Mouse (Mus musculus): ENCODE results near the gene Rnd2.
"Not testable (repeated sequence)": the region's sequence is repeated elsewhere in the genome, so short reads cannot be mapped to it uniquely, and the experiment has no call there.

The Rnd2 gene

GRCm38 (mm10) chr11:101464211-101465100 is at the start of gene Rnd2:
Rnd2 (plus strand) TSS chr11:101464999.
- peak; percentile 69 to 83 for DNase-seq

GRCm38 (mm10) chr11:101415306-101415705 is 49.5 kb upstream of the Rnd2 start:
- no peak for DNase-seq

- DNase-seq, result no peak
These were observed 48.2 kb upstream of the Rnd2 start for GRCm38 (mm10) chr11:101416433-101417100.

GRCm38 (mm10) chr11:101417101-101417855 is 47.5 kb upstream of the Rnd2 start, which contains the start of gene Aarsd1:
Aarsd1 (minus strand) TSS chr11:101417615.
- peak; percentile 90 to 93 for DNase-seq

GRCm38 (mm10) chr11:101418991-101419390 is 45.8 kb upstream of the Rnd2 start:
- no peak for DNase-seq

- DNase-seq, result no peak
These were observed 45.2 kb upstream of the Rnd2 start for GRCm38 (mm10) chr11:101419610-101420009.

GRCm38 (mm10) chr11:101420148-101420547 is 44.7 kb upstream of the Rnd2 start:
- no peak for DNase-seq

GRCm38 (mm10) chr11:101424105-101424851 is 40.5 kb upstream of the Rnd2 start, which contains the start of gene Gm27029:
Gm27029 (minus strand) TSS chr11:101424796.
- peak; percentile 41 to 45 for DNase-seq

GRCm38 (mm10) chr11:101424925-101425813 is 39.6 kb upstream of the Rnd2 start, which contains the start of the genes Rundc1 and Ptges3l:
Rundc1 (plus strand) TSS chr11:101425085.
Ptges3l (minus strand) TSS chr11:101425333.
- DNase-seq, result peak; percentile 98 to 99

- no peak for DNase-seq
These were observed 38.6 kb upstream of the Rnd2 start for GRCm38 (mm10) chr11:101426165-101426564.

GRCm38 (mm10) chr11:101431327-101431726 is 33.5 kb upstream of the Rnd2 start:
- no peak for DNase-seq

GRCm38 (mm10) chr11:101433396-101433795 is 31.4 kb upstream of the Rnd2 start:
- no peak for DNase-seq

- DNase-seq, result no peak
These were observed 29.0 kb upstream of the Rnd2 start for GRCm38 (mm10) chr11:101435831-101436230.

GRCm38 (mm10) chr11:101436916-101437315 is 27.9 kb upstream of the Rnd2 start:
- no peak for DNase-seq

- not testable (repeated sequence) for DNase-seq
These were observed 26.8 kb upstream of the Rnd2 start for GRCm38 (mm10) chr11:101438006-101438405.

- DNase-seq, result not testable (repeated sequence)
These were observed 23.2 kb upstream of the Rnd2 start for GRCm38 (mm10) chr11:101441450-101442126.

- DNase-seq, result peak; percentile 97 to 99
These were observed 22.6 kb upstream of the Rnd2 start, which contains the start of gene Rpl27 for GRCm38 (mm10) chr11:101442127-101442693. Rpl27 (plus strand) TSS chr11:101442298.

GRCm38 (mm10) chr11:101442760-101443159 is 22.0 kb upstream of the Rnd2 start:
- DNase-seq, result no peak

GRCm38 (mm10) chr11:101446319-101446718 is 18.5 kb upstream of the Rnd2 start:
- no peak for DNase-seq

- not testable (repeated sequence) for DNase-seq
These were observed 17.9 kb upstream of the Rnd2 start for GRCm38 (mm10) chr11:101446860-101447259.

All from lung, postnatal 4 days (tissue).